Mouse (Mus musculus) spleen, postnatal 14 days (tissue): ENCODE results near the gene Map3k4.
"Not testable (repeated sequence)": the region's sequence is repeated elsewhere in the genome, so short reads cannot be mapped to it uniquely, and the experiment has no call there.

ENCODE experiments used
- DNase-seq, 2 experiments: peaks; one replicate each; pipeline ENCODE4 v3.0.0; 2021 to 2022; ENCODE audit warnings: low spot score in 2 of 2

Map3k4 gene

DNA sequence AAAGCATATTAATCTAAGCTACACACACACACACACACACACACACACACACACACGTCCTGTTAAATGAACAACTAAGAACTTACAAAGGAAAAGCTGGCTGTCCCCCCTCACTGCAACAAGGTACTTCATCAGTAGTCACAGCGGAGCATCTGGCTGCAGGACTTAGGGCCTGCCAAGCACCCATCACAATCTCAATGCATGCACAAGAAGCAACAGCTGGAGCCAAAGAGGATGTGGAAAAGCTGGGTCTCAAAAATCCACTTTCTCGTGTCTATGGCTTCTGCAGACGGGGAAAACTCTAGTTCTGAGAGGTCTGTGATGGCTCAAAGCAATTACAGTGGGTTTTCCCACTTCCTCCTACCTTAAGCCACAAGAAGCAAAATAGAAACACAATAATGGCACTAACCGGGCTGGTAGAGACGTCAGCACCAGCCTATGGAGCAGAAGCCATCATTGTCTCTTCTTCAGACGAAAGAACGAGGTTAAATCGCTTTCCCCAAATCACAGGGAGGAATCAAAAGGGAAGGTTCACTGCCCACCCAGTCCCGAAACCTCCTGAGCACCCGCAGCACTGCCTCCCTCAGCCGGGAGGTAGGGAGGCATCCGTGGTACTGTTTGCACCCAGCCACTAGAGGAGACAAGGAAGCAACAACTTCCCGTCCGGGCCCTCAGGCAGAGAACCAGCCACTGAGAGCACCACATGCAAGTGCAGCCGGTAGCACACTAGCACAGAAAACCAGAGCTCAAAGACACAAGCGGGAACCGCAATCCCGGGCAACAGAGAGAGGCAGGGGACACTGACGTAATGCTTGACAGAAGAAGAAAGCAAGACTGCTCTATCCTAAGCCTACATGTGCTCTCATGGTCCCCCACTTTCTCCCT is 11.1 kb downstream of the Map3k4 start:
- no peak for DNase-seq

DNA sequence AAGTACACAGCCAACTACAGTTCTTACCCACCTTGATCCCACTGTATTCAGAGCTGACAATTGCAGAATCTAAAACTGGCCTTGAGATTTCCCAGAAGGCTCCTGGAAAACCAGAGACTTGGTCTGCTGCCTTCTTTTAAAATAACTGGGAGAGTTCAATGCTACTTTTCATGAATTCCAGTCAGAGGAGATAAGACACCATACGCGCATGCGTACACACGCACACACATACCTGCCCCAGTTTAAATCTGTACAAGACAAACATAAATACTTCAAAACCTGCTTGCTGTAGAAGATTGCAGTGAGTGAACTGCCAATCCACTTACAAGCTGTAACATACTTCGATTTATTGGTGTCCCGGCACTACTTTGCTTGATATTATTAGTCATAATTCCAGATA is 13.9 kb downstream of the Map3k4 start:
- no peak for DNase-seq

- peak; percentile 20 to 57 for DNase-seq
Observed at GRCm38 (mm10) chr17:12300896-12301706, 17.5 kb downstream of the Map3k4 start.

- no peak for DNase-seq
Observed at GRCm38 (mm10) chr17:12300127-12300675, 18.4 kb downstream of the Map3k4 start.

DNA sequence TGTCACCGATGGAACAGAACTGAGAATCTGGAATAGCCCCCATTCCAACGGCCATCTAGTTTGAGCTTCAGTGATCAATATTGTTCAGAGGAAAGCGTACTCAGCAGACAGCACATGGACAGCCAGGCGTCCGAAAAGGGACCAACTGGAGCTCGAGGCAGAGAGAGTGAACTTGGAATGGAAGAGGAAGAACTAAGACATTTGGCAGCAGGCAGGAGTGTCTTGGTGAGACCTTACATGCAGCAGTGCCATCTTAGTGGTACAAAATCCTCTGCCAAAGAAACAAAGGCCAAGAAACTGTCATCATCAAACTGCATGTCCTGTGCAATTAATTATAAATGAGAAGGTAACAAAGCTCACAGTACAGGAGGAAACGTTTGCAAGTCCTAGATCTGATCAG is 19.2 kb downstream of the Map3k4 start:
- no peak for DNase-seq

DNA sequence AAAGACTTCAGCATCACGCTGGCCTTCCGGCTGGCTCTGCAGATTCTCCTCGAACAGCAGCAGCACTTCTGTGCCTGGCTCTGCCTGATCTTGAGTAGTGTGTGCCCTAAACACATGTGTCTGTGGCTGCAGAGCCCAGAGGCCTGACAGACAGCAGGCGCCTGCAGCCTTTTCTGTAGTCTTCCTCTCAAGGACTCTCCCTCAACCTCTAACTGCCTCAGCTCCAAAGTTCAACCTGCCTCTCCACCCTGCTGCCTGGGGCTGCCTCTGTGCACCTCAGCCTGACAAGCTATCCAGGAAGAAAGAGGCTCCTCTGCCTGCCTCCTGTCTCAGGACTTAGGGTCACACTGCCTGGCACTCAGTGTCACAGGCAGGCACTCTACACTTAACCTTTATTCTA is 20.6 kb downstream of the Map3k4 start:
- no peak for DNase-seq

GRCm38 (mm10) chr17:12297292-12297691 is 21.3 kb downstream of the Map3k4 start:
- DNase-seq, result no peak

- DNase-seq, result not testable (repeated sequence)
Observed at GRCm38 (mm10) chr17:12295926-12296325, 22.7 kb downstream of the Map3k4 start.

- DNase-seq, result no peak
Observed at GRCm38 (mm10) chr17:12294424-12294823, 24.2 kb downstream of the Map3k4 start.

DNA sequence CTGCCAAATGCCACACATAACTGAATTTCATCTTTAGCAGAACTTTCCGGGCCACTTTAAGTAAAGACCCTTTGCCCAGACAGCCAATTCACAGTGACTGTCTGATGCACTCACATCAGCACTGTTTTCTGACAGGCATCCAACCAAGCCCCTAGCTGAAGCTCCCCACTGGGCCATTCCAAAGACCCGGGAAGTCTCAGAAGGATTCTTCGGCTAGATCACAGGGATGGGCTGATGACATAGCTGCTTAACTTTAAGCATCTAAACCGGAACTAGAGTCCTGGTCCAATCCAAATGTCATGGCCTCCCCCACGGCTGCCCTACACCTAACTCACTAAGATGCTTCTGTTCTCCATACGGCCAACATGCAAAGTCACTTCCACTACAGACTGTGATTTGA is 25.0 kb downstream of the Map3k4 start:
- DNase-seq, result no peak

- no peak for DNase-seq
Observed at GRCm38 (mm10) chr17:12292877-12293276, 25.7 kb downstream of the Map3k4 start.

- no peak for DNase-seq
Observed at GRCm38 (mm10) chr17:12292356-12292755, 26.2 kb downstream of the Map3k4 start.

- DNase-seq, result no peak
Observed at GRCm38 (mm10) chr17:12291151-12291550, 27.4 kb downstream of the Map3k4 start.

GRCm38 (mm10) chr17:12290735-12291134 is 27.9 kb downstream of the Map3k4 start:
- DNase-seq, result no peak

DNA sequence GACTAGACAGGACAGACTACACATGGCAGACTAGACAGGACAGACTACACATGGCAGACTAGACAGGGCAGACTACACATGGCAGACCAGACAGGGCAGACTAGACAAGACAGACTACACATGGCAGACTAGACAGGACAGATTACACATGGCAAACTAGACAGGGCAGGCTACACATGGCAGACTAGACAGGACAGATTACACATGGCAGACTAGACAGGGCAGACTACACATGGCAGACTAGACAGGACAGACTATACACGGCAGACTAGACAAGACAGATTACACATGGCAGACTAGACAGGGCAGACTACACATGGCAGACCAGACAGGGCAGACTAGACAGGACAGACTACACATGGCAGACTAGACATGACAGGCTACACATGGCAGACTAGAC is 28.8 kb downstream of the Map3k4 start:
- not testable (repeated sequence) for DNase-seq

DNA sequence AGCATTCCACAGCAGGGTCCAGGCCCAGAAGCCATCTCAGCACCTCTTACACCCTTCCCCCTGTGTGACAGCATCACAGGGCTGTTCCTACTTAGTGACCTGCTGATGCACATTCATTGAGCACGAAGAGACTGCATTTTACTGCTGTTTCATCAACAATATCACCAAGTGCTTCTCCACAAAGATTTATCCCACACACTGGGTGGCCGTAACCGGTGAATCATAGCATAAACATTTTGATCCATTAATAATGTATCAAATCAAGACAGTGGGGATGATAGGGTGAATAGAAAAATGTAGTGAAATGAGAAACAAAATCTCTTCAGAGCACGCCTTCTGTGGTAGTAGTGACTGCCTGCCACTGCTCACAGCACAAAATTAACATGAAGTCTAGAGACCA is 29.7 kb downstream of the Map3k4 start:
- no peak for DNase-seq

DNA sequence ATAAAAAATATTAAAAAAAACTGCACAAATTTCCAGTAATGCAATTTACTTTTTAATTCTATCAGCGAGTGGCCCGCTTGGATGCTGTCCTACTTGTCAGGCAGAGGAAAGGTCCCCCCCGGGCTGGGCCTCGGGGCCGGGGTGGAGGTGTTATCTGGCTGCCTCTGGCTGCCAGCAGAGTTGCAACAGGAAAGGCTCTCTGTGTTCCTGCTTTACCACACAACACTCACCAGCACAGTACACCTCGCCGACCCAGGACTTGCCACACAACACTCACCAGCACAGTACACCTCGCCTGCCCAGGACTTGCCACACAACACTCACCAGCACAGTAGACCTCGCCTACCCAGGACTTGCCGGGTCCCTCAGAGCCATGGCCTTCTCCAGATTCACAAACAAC is 38.8 kb downstream of the Map3k4 start:
- no peak for DNase-seq

DNA sequence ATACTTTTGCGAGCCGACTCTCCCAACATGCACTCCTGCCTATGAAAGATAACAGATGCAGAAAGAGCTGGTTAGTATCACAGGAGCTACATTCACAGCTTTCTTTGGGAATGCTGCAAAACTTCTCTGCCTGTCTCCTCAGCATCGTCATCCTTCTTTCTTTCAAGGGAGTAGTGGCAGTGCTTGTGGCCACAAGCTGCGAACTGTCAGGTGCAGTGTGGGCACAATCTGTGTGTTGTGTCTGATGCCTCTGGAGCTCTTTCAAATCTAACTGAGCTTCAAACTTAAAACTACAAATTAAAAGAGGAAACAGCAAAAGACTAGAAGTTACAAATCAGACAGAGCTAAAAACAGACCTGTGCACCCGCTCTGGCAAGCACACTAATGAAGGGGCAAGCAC is 40.5 kb downstream of the Map3k4 start:
- no peak for DNase-seq

GRCm38 (mm10) chr17:12277297-12277696 is 41.3 kb downstream of the Map3k4 start:
- no peak for DNase-seq

DNA sequence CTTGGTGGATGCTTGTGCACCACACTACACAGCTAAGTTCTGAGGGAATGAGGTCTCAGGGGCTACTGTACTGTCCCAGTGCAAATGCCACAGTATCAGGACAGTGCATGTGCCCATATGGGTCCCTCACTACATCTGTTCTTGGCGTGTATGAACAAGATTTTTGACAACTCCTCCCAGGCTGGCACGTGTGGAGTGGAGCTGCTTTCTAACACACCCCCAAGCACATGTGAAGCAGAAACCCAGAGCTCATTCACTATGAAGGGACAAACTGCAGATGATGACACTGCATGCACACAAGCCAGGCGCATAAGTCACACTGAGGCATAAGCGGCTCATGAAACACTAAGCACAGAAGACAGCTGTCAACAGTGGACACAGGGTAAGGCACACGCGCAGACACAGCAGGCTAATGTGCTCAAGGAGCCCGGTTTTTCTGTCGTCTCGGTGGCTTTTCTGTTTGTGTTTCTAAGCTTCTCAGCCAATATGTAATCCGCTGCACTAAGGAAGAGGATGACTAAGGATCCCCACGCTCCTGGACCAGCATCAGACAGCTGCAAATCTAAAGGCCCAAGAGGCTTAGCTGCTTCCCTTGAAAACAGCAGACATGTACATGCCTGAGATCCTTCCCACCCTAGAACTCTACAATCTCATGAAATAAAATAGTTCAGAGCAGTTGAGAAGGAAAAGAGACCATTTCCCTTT is 41.9 kb downstream of the Map3k4 start:
- no peak for DNase-seq

DNA sequence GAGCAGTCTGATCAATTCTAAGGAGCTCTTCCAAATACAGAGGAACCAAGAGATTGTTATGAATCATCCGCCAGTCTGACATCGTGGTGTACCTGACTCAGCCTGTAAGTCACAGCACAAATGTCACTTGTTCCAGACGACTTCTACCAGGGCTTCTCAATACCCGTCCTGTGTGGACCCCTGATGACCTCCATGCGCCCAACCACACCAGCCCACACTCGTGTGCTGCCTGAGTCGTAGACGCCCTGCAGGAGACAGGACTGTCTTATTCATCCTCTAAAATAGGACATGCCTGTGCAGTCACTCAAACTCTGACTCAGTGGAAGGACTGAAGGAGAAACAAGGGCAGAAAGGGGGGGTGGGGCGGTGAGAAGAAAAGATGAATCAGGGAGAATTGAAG is 42.8 kb downstream of the Map3k4 start:
- no peak for DNase-seq

- DNase-seq, result no peak
Observed at GRCm38 (mm10) chr17:12273032-12273431, 45.6 kb downstream of the Map3k4 start.
